Mouse (Mus musculus) forebrain, embryonic 11.5 days (tissue): ENCODE results near the gene Wdr37. TPM values are rescaled to one million over a fixed set of nuclear protein-coding genes. Genes with fewer than 3 reads are reported as not detected.
A peak's percentile ranks its signal among the peaks of the same experiment; 100 is the strongest.

ENCODE experiments used
- ATAC-seq: fragments of 200-750 bp; cut with Nextera tagmentation; replicated peaks from 2 replicates; pipeline ENCODE4 v1.8.0; 2017; ENCODE audit warnings: moderate TSS enrichment; ENCODE audit not compliant: low FRiP score
- DNase-seq: peaks from one replicate; pipeline ENCODE4 v3.0.0-alpha.2; 2017; ENCODE audit warnings: low spot score
- H3K27ac ChIP-seq: fragments of 300-500 bp; sonication (generic); 2 replicates; pipeline ENCODE4 v1.5.1; 2014; ENCODE audit warnings: low read depth, low read length
- H3K27me3 ChIP-seq: fragments of 300-500 bp; sonication (generic); 2 replicates; pipeline ENCODE4 v1.6.1; 2014; ENCODE audit warnings: mild to moderate bottlenecking, low read length, mixed read lengths; ENCODE audit not compliant: control insufficient read depth, insufficient read depth
- H3K36me3 ChIP-seq: fragments of 300-500 bp; sonication (generic); 2 replicates; pipeline ENCODE4 v1.6.1; 2014; ENCODE audit warnings: mild to moderate bottlenecking, low read length, moderate library complexity, mixed read lengths; ENCODE audit not compliant: control insufficient read depth, insufficient read depth
- H3K4me1 ChIP-seq: fragments of 300-500 bp; sonication (generic); replicated peaks from 2 replicates; pipeline ENCODE4 v1.6.1; 2014; ENCODE audit warnings: low read length, mixed read lengths; ENCODE audit not compliant: control insufficient read depth, insufficient read depth
- H3K4me2 ChIP-seq: fragments of 300-500 bp; sonication (generic); 2 replicates; pipeline ENCODE4 v1.6.1; 2014; ENCODE audit warnings: low read depth, mild to moderate bottlenecking, low read length, moderate library complexity, mixed read lengths; ENCODE audit not compliant: severe bottlenecking
- H3K4me3 ChIP-seq: fragments of 300-500 bp; sonication (generic); 2 replicates; pipeline ENCODE4 v1.5.1; 2014; ENCODE audit warnings: low read depth, low read length
- H3K9ac ChIP-seq: fragments of 300-500 bp; sonication (generic); 2 replicates; pipeline ENCODE4 v1.6.1; 2014; ENCODE audit warnings: low read length
- H3K9me3 ChIP-seq: fragments of 300-500 bp; sonication (generic); 2 replicates; pipeline ENCODE4 v1.6.1; 2016; ENCODE audit warnings: low read length, mixed read lengths; ENCODE audit not compliant: control insufficient read depth
- WGBS: fragments of 180-500 bp; shearing (Covaris S2); extraction: QIAGEN DNeasy Blood & Tissue Kit; methylation state at CpG from one replicate; pipeline ENCODE4 v1.1.7; 2014; 5-methylcytosine and 5-hydroxymethylcytosine counted together
- polyA plus RNA-seq: library from polyadenylated mRNA; unstranded; fragments of >200 nt; fragmentation: Nextera tagmentation; extraction: Ambion mirVana; gene quantifications from 2 replicates; pipeline ENCODE4 v1.2.1, GENCODE M21; 2014

The Wdr37 gene
- polyA plus RNA-seq, 1 experiment from 2014 or later: 43.0 TPM

DNA sequence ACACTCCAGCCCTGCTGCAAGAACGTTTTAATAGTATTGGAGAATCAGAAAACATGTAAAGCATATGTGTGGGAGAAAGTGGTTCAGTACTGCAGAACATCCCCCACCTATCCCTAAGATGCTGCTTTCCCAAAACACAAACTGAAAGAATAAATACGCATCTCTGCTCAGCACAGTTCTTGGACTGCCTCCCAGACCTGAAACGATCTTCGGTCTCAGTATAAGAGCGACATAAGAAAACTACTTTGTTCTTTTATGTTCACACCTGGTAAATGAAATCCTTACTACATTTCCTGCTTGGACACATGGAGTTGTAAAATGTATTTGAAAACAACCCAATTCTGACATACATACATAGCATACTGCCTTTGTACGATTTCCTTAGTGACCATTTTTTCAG lies 71.1 kb downstream of the Wdr37 start:
- DNase-seq (no peak), ATAC-seq (no peak)
- no peaks in the 10 kb centered on the region for H3K4me1 ChIP-seq
- 87% methylated on average over 6 of the region's 6 CpGs for WGBS
- no peak overlapping the region for H3K4me3 ChIP-seq
- no peaks in the 10 kb centered on the region for H3K9me3 ChIP-seq
- H3K36me3 ChIP-seq: no peaks in the 10 kb centered on the region
- H3K27ac ChIP-seq: no peak overlapping the region
- H3K9ac ChIP-seq: no peak overlapping the region
- no peak overlapping the region for H3K4me2 ChIP-seq
- no peaks in the 10 kb centered on the region for H3K27me3 ChIP-seq

DNA sequence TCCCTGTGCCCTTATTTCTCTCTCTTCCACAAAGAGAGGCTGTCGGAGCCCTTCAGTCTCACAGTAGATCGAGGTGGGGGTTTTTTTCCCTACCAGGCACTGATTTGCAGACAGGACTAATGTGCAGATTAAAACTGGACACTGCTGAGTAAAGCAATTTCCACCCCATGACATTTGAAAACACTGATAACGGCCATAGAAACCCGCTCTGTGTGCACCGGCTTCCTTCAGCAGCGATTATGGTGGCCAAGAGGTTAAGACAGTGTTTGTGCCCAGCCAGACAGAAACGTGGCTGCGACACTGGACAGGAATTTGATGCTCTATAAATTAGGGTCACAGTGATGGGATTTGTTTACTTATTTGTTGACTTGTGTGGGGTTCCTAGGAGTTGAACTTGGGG lies 78.5 kb downstream of the Wdr37 start:
- ATAC-seq (no peak), DNase-seq (no peak)
- Histone ChIP-seq H3K27ac (no peak overlapping the region), H3K4me2 (no peak overlapping the region), H3K4me1 (no peaks in the 10 kb centered on the region), H3K9ac (no peak overlapping the region), H3K4me3 (no peak overlapping the region), H3K36me3 (no peaks in the 10 kb centered on the region), H3K27me3 (no peaks in the 10 kb centered on the region), H3K9me3 (no peaks in the 10 kb centered on the region)
- 73% methylated on average over 8 of the region's 8 CpGs for WGBS

DNA sequence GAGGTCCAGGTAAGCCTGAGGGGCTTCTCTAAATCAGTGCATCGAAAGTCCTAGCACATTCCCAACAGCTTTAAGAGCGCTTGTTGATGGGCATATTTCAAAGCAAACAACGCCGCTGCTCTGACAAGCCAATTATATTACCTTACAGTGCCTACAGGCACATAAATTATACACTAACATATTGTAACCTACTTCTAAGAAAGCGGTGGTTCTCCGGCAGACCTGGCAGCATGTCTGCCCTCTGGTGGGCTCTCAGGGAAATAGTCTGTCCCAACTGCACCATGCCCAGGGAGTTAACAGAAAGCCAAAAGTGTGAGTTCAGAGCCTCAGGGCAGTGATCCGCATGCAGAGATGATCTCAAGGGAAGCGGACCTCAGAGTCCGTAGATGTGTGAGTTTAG lies 86.5 kb downstream of the Wdr37 start:
- Histone ChIP-seq H3K4me2 (no peak overlapping the region), H3K4me1 (no peaks in the 10 kb centered on the region), H3K9me3 (no peaks in the 10 kb centered on the region), H3K27me3 (no peaks in the 10 kb centered on the region), H3K9ac (no peak overlapping the region), H3K4me3 (no peak overlapping the region), H3K36me3 (no peaks in the 10 kb centered on the region), H3K27ac (no peak overlapping the region)
- DNase-seq (peak; percentile 75), ATAC-seq (peak; percentile 62; the same call in 1 of the 2 replicates)
- WGBS: 51% methylated on average over 9 of the region's 9 CpGs

DNA sequence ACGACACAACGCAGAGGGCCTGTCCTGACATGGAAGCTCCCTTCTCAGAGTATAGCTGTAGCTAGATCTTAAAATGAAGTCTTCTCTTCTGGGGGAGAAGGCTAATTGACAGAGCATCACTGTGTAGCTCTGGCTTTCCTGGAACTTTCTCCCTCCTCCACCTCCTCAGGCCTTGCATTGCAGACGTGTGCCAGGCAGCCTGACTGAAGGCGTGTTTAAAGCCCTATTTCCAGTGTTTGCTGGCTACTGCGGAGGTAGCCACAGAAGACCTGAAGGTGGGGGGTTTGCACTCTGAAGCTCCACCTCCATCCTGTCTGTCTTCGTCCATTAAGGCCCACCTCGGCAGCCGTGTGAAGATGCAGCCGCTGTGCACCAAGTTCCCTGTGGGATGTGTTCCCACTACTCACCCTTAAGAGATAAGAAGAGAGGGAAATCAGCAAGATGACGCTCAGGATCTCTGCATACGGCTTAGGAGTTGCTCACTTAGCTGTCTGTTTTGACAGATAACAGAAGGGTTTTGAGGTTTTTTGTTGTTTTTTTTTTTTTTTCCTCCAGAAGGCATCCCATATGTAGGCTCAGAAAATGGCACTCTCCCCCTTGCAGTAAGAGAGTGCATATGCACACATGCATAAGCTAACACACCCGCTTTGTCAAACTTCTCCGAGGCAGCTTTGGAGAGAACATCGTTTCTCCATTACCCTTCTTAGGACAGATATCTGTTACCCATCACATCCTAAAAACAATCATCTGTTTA lies 87.2 kb downstream of the Wdr37 start:
- H3K9me3 ChIP-seq: no peaks in the 10 kb centered on the region
- H3K4me3 ChIP-seq: no peak overlapping the region
- no peaks in the 10 kb centered on the region for H3K27me3 ChIP-seq
- H3K4me1 ChIP-seq: no peaks in the 10 kb centered on the region
- ATAC-seq (no peak), DNase-seq (no peak)
- H3K9ac ChIP-seq: no peak overlapping the region
- H3K4me2 ChIP-seq: no peak overlapping the region
- H3K27ac ChIP-seq: no peak overlapping the region
- H3K36me3 ChIP-seq: no peaks in the 10 kb centered on the region
- 84% methylated on average over 14 of the region's 14 CpGs for WGBS

DNA sequence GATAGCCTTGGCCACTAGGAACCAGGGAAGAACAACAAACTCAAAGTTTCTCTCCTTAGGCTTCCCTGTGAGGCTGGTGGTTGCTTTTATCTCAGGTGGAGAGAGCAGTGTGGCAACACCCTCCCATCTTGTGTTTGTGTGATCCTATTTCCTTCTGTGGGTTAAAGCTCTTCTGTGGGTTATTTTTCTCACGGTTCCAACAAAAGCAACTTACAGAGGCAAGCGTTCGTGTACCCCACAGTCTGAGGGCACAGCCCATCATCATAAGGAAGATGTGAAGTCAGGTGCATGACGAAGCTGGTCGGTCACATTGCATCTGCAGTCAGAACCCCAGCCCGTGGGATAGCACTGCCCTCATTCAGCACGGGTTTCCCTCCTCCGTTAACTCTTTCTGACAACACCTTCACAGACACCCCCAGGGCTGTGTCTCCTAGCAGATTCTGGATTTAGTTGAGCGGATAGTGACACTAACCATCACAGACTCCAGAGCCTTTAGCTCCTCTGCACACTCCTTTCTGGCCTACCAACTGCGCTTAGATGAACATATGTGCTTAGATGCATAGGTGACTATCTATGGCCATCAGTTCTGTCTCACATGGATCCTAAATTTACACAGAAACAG lies 87.9 kb downstream of the Wdr37 start:
- no peak for ATAC-seq
- H3K4me1 ChIP-seq: no peaks in the 10 kb centered on the region
- no peaks in the 10 kb centered on the region for H3K27me3 ChIP-seq
- H3K4me2 ChIP-seq: no peak overlapping the region
- 86% methylated on average over 10 of the region's 10 CpGs for WGBS
- H3K36me3 ChIP-seq: no peaks in the 10 kb centered on the region
- no peak overlapping the region for H3K9ac ChIP-seq
- H3K4me3 ChIP-seq: no peak overlapping the region
- no peaks in the 10 kb centered on the region for H3K9me3 ChIP-seq
- no peak overlapping the region for H3K27ac ChIP-seq
- no peak for DNase-seq

DNA sequence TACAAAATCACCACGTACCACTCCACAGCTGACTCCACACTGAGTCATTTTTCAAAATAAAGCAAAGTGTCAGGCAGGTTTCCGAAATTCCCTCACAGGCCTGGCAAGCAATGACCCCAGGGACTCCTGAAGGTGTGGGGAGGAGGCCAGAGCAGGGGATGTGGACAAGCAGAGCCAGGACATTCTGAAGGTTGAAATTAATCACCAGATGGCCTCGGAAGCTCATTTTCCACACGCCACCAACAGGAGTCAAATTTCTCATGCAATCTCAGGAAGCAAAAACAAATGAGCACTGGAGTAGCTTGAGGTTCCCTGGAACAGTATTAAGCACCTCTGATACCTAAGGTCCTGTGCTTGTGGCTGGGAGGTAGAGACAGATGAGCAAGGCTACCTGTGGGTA lies 89.1 kb downstream of the Wdr37 start:
- no peak for ATAC-seq

DNA sequence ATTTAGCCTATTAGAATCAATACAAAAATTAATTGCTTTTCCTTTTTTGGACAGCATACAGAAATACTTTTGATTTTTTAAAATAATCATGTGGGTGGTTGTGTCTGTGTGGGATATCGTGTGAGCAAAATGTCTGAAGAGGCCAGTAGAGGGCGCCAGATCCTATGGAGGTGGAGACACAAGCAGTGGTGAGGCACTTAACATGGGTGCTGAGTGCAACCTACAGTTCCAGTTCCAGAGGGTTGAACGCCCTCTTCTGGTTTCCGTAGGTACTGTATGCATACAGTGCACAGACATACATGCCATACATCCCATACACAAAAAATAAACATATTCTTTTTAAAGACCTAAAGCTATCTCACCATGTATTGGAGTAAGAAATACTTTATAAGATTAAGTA lies 91.3 kb downstream of the Wdr37 start:
- Histone ChIP-seq H3K27ac (no peak overlapping the region), H3K9me3 (no peaks in the 10 kb centered on the region), H3K4me3 (no peak overlapping the region), H3K4me2 (no peak overlapping the region), H3K27me3 (no peaks in the 10 kb centered on the region), H3K4me1 (no peaks in the 10 kb centered on the region), H3K9ac (no peak overlapping the region), H3K36me3 (no peaks in the 10 kb centered on the region)
- DNase-seq (peak; percentile 61), ATAC-seq (peak; percentile 63)
- 53% methylated on average over 4 of the region's 4 CpGs for WGBS

More for the DNA sequence above, 89.1 kb downstream of the Wdr37 start:
- Histone ChIP-seq H3K36me3 (no peaks in the 10 kb centered on the region), H3K4me2 (no peak overlapping the region), H3K27ac (no peak overlapping the region), H3K4me3 (no peak overlapping the region), H3K4me1 (no peaks in the 10 kb centered on the region), H3K27me3 (no peaks in the 10 kb centered on the region), H3K9ac (no peak overlapping the region), H3K9me3 (no peaks in the 10 kb centered on the region)
- DNase-seq: no peak
- WGBS: 63% methylated on average over 4 of the region's 4 CpGs

DNA sequence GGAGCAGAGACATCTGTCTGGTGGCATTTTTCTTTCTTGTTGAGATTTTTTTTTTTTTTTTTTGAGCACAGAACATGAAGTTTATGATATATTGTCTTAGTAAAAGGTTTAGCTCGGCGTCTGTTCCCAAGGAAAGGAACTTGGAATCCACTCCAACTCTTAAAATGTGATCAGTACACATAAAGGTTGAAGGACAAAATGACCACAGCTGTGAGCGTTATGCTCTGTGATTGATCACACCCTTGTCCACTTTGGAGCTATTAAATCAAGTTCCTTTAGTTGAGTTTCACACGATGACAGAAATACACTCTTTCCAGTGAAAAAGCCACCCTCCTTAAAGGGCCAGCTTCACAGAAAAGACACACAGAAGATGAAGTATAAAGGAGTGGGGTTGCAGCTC lies 101.1 kb downstream of the Wdr37 start:
- H3K27ac ChIP-seq: no peak overlapping the region
- H3K9me3 ChIP-seq: no peaks in the 10 kb centered on the region
- ATAC-seq: no peak
- H3K36me3 ChIP-seq: no peaks in the 10 kb centered on the region
- 84% methylated on average over 4 of the region's 4 CpGs for WGBS
- no peak overlapping the region for H3K4me3 ChIP-seq
- DNase-seq: no peak
- H3K4me2 ChIP-seq: no peak overlapping the region
- H3K4me1 ChIP-seq: no peaks in the 10 kb centered on the region
- no peaks in the 10 kb centered on the region for H3K27me3 ChIP-seq
- H3K9ac ChIP-seq: no peak overlapping the region
